Mouse (Mus musculus) frontal cortex, postnatal 36 days (tissue): ENCODE measurements at regions not wholly inside any gene's neighbourhood (a gene's known extent, or its start where the extent isn't known, plus 50 kb on each side); places are given as distances from the start of the nearest gene placed in this dataset.

ENCODE experiments used
- DNase-seq, 2 experiments: peaks; one replicate each; pipeline ENCODE4 v3.0.0; 2022; ENCODE audit warnings: low spot score in 2 of 2

DNA sequence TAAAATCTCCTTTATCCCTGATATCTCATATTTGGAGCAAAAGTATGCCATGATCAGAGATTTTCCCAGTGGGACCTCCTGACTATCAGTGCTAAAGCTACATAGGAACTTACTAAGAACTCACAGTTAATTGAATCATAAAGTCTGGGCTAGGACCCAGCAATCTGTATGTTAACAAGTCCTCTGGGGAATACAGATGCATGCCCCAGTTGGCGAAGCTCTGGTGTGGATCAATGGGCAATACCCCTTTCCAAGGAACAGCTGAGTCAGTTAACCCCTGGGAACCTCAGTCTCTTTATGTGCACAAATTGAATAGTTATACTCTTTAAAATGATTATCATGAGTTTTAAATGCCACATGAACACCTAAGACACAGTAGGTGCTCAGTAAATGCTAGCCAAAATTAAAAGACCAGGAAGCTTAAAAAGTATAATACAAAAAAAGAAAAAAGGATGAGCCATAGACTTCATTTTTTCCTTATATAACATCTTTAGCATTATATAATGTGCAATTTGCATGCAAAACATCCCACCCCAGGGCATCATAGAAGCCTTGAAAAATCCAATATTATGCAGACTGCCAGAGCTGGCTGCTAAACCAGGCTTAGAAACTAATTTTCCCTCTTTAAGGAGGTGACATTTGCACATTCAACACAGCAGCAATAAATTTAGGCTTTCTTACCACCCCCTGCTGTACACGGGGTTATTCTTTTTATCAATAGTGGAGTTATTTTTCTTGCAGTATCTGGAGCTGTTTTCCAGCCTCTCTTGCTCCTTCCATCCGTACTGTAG lies 202.7 kb downstream of the Gm16223 start:
- peak in 1 of 2 experiments; percentile 63 for DNase-seq

- peak; percentile 74 to 86 for DNase-seq
Measured at GRCm38 (mm10) chr5:42272001-42272400, 204.2 kb downstream of the Gm16223 start.

DNA sequence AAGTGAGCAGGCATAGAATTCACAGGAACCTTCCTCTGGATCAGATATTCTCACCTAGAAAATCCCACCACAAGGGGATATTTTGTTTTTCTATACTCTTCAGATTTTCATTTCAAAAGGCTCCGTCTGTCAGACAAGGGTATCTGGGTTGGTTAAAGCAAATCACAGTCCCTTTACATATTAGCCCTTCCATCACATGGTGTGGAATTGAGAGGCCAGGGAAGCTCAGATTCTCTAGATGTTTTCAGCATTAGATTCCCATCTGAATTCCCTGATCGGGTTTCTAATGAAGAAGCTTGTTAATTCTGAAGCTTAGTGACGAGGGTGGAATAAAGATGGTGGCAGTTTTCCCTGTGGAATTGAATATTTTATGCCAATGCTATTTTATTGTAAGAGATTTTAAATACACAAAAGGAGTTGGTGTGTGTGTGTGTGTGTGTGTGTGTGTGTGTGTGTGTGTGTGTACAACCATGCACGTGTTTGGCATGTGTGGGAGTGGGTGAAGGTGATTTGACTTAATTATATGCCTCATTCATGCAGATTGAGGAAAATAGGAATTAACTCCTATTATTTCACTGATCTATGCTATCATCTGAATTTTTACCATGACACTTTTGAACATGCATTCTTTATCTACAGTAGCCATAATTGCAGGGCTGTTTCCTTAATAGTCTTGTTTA lies 211.0 kb downstream of the Gm16223 start:
- DNase-seq = no peak
